Mouse (Mus musculus): ENCODE measurements around the gene Usp29.

DNA sequence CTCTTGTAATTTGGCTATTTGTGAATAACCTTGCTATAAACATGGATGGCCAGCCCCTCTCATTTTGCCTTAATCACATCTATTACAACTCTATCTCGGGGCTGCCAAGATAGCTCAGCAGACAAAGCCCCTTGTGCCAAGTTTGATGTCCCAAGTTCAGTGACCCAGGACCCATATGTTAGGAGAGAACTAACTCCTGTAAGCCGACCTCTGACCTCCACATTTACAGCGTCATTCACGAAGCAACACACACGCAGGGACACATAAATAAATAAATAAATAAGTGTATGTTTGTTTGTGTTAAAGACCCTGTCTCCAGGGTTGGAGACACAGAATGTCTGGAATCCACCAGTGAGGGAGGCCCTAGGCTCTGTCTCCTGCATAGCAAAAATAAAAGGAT lies 186.7 kb downstream of the Usp29 start:
- TF ChIP-seq CTCF (conservative IDR thresholded peaks at IDR 0.05 in 1 of 2, IDR thresholded peaks at IDR 0.05 in 1 of 2; ENCODE audit: low read depth in 2 of 2, low read length in 2 of 2) (no peak), JUN (IDR thresholded peaks at IDR 0.05; ENCODE audit: insufficient read depth, low read depth, low read length) (no peak), POLR2A (IDR thresholded peaks at IDR 0.05; ENCODE audit: low read depth, low read length) (no peak), JUND (conservative IDR thresholded peaks at IDR 0.05; ENCODE audit: low read depth, low read length) (no peak)

Measured in CH12.LX (cell line).